Mouse (Mus musculus) E14TG2a.4 (cell line): ENCODE measurements around the gene Adgrb2.

Source experiments
- CTCF ChIP-seq: conservative IDR thresholded peaks from 2 replicates; pipeline ENCODE4 v1.5.1; 2014; ENCODE audit warnings: low read length
- POU5F1 ChIP-seq: IDR thresholded peaks from 2 replicates; pipeline ENCODE4 v1.6.1; 2014; ENCODE audit warnings: low read length, borderline replicate concordance

DNA sequence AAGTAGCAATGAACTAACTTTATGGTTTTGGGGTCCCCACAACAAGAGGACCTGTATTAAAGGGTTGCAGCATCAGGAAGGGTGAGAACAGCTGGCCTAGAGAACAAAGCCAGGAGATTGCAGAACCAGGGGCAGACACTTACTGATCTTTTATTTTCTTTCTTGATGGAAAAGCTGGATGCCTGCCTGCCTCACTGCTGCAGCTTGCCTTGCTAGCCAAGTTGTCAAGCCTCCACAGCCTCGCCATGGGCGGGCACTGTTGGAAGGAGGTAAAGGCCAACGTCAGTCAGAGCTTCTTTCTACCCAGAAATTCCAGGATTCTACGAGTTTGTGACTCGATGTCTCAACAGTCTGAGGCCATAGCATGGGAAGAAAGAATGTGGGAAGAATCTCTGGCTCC is 54.7 kb downstream of the Adgrb2 start:
- TF ChIP-seq CTCF (no peak), POU5F1 (no peak)
